Mouse (Mus musculus) adrenal gland, adult (tissue): ENCODE results near the gene Prkcz.
"Not testable (repeated sequence)": the region's sequence is repeated elsewhere in the genome, so short reads cannot be mapped to it uniquely, and the experiment has no call there.

Experiments used
- DNase-seq, 2 experiments: peaks; one replicate each; pipeline ENCODE4 v3.0.0; 2022 to 2023; ENCODE audit warnings: low spot score in 1 of 2; ENCODE audit not compliant: inconsistent age in 2 of 2

The Prkcz gene

DNA sequence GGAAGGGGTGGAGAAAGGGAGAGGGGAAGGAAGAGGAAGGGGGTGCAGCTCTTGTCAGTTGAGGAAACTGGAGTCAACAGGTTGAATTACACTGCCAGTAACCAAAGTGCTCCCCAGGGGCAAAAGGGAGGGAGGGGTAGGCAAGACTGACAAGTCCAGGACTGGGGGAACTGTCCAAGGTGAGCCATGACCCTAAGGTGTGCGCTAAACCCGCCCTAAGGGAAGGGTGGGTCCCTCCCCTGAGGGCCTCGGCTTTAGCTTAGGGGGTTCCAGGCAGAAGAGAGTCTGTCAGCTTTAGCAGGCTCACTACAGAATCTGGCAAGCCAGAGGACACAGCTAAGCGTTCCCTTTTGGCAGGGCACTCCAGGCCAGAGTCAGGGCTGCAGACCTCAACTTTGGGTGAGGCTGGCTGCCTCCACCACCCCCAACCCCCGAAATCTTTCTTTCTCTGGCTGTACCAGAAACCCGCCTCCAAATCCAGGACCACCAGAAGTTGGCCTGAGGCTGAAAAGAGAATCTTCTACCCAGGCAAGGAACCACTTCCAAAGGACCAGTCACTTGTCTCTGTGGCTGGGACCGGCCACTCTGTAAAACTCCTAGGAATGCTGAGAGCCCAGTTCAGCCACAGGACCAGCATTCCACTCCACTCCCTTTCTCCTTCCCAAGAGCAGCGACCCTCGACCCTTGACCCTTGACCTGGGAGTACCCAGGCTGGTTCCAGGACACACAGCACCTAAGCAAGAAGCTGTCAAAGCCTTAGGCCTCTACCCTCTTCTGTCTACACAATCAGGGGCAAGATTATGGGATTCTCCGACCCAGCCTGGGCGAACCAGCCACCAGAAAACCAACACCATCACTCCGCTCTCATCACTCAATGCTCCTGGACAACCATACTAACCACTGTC is 1.3 kb downstream of the Prkcz start:
- no peak for DNase-seq

DNA sequence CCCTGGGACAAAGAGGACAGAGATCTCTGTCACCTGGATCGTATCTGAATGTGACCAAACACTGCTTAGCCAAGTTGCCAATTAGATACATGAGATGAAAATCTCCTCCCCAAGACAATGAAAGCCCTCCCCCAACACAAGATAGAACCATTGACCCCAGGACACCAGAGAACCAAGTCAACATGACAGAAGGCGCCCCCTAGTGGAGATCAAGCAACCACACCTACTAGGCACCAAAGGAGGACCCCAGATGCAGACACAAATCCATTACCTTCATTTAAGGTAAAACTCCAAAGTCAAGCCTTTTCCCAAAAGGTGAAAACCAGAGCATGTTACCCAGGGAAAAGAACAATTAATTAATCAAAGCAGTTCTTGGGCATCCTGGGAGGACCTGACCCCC is 3.6 kb downstream of the Prkcz start:
- DNase-seq, result no peak

DNA sequence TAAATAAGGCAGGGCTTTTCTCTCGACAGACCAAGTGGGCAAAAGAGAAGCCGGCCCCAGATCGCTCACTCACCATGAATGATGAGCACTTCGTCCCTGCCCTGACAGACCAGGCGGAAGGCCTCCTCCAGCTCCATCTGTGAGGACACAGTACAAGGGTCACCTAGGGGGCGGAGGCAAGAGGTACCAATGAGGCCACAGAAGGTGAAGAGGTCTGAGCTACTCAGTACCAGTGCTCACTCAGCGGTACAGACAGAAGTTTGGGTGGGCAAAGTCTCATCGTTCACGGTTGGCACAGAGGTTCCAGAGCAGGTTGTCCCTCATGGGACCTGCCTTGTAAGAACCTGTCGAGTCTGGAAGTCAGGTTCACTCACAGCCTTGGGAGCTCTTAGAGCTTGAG is 4.8 kb downstream of the Prkcz start:
- no peak for DNase-seq

DNA sequence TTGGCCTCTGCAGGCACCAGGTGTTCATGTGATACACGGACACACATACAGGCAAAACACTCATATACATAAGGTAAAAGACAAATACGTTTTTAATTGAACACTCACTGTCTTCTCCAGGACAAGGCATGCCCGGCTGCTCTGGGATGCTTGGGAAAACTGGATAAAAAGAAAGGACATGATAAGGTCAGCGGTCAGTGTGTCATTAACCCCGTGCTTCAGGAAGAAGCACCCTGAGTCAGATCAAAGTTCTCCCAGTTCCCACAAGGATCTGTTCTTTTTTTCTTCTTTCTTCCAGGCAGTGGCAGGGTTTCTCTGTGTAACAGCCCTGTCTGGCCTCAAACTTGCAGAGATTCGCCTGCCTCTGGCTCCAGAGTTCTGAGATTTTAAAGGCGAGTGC is 6.6 kb downstream of the Prkcz start:
- DNase-seq, result no peak

GRCm38 (mm10) chr4:155354035-155354434 is 7.1 kb downstream of the Prkcz start:
- no peak for DNase-seq

- DNase-seq, result no peak
These were observed 8.6 kb downstream of the Prkcz start for GRCm38 (mm10) chr4:155352581-155352980.

- no peak for DNase-seq
These were observed 14.8 kb downstream of the Prkcz start for GRCm38 (mm10) chr4:155346350-155346749.

DNA sequence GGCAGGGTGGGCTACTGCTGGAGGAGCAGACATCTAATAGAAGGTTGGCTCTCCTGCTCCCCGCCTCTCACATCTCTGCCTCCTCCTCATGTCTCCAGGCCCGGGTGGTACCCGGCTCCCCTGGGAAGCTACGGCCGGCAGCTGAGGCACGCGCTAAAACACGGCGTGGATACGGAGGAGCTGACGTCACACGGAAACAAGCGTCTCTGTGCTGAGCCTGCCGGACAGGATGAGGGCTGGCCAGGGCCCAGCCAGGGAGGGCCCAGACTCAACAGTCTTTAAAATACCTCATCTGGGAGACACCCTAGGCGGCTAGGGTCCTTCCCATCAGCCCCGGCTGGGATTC is 15.6 kb downstream of the Prkcz start:
- DNase-seq, result peak; percentile 53 to 79

GRCm38 (mm10) chr4:155344716-155345607 is 16.2 kb downstream of the Prkcz start:
- DNase-seq, result peak in 1 of 2 experiments; percentile 42

- no peak for DNase-seq
These were observed 16.9 kb downstream of the Prkcz start for GRCm38 (mm10) chr4:155344299-155344600.

DNA sequence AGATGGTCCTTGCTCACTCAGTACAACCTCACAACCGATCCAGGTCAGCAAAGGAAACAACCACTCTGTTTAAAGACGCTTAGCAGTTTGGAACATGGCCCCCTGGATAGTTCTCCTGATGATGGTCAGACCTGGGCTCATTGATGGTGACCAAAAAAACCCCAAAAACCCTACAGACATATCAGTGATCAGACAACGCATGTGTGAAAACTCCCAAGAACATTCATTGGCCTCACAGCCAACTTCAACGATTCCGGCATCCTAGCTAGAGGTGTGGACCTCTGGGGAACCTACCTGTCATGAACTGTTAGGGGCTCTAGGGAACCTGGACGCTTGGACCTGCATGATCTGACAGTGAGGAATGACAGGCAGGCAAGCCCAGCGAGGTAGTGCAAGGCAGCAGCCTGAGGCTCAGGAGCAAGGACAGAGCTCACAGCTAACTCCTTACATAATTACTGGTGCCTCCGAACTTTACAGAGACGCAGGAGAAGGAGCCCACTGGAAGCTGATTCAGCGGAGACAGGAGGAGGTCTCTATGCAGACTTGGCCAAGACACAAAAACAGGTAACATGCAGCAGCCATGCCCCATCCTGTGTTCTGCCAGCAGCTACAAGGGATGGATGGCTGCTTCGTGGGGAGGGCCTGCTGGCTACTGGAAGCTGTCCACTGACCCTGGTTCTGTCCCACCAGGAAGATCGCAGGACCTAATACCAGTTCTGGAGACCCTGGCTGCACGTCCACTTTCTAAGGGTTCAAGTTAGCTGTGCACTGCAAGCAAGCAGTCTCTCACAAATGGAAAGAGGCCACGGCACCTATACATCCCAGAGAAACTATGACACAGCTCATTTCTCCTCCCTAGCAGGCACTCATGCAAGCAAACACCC is 17.5 kb downstream of the Prkcz start:
- DNase-seq, result no peak

- no peak for DNase-seq
These were observed 24.7 kb downstream of the Prkcz start for GRCm38 (mm10) chr4:155336284-155337050.

DNA sequence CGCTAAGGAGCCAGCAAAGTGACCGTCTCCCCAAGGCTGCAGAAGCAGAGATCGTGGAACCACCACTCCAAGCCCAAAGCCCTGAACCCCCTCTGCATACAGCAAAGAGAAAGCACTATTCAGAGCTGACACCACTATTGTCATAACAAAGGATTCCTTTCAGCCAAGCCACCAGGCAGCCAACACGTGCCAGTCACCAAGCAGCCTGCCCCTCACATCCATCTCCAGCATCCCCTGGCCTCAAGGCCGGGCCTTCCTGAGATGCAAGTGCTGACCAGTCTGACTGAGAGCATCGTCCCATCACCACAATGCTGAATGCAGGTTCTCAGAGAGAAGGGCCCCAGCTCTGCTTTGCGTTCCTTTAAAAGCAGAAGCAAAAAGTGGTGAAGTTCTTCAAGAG is 28.9 kb downstream of the Prkcz start:
- no peak for DNase-seq

DNA sequence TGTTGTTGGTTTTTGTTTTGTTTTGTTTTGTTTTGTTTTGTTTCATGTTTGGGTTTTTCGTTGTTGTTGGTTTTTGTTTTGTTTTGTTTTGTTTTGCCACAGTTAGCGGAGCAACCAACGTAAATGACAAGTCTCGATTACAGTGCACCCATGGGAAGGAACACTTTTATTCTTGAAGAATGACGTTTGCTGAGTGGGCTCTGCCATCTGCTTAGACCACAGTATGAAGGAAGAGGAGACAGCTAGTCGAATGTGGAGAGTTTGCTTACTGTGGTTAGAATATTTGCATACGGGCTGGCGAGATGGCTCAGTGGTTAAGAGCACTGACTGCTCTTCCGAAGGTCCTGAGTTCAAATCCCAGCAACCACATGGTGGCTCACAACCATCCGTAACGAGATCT is 32.8 kb downstream of the Prkcz start:
- not testable (repeated sequence) for DNase-seq

DNA sequence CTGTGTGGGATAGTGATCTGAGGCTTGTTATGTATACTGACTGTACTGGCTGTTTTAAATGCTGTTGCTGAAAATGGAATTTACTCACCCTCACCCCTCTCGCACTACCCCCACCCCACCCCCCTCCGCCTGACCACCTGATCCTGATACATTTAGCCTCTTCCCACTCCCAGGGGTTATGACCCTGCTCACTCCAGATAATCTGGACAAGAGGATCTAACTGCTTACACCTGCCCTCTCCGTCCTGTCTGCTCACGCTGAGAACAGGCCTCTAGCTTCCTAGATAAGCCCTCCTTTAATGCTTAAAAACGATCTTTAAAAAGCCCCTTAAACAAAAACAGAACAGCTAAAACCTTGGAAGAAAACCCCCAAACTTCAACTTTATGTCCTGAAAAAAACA is 35.4 kb downstream of the Prkcz start:
- no peak for DNase-seq

GRCm38 (mm10) chr4:155324511-155324910 is 36.6 kb downstream of the Prkcz start:
- DNase-seq, result no peak

DNA sequence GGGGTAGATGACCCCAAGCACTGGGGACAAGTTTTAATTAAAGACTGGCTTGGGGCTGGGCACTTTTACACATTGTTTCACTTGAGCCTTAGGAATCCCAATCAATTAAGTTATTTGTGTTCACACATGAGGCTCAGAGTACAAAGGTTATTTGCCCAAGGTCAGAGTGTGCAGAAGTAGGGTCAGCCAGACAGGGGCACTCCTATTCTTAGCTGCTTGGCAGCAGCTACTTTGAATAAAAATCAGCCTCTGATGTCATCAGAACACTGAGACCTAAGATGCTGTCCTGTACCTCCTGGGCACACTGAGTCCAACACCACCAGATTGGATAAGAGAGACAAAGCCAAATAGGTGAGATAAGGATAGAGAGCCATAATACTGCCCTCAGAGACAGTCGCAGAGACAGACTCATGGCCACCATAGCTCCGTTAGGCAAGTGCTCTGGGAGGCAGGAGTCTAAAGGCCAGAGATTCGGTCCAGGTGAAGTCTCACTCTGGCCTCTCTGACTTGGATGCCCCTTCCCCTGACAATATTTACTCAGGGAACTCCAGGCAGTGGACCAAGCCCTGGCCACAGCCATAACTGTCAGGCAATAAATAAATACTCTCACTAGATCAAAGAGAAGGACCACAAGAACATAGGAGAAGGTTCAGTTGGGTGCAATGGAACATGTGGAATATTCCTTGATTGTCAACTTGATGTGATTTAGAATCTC is 37.9 kb downstream of the Prkcz start:
- no peak for DNase-seq

DNA sequence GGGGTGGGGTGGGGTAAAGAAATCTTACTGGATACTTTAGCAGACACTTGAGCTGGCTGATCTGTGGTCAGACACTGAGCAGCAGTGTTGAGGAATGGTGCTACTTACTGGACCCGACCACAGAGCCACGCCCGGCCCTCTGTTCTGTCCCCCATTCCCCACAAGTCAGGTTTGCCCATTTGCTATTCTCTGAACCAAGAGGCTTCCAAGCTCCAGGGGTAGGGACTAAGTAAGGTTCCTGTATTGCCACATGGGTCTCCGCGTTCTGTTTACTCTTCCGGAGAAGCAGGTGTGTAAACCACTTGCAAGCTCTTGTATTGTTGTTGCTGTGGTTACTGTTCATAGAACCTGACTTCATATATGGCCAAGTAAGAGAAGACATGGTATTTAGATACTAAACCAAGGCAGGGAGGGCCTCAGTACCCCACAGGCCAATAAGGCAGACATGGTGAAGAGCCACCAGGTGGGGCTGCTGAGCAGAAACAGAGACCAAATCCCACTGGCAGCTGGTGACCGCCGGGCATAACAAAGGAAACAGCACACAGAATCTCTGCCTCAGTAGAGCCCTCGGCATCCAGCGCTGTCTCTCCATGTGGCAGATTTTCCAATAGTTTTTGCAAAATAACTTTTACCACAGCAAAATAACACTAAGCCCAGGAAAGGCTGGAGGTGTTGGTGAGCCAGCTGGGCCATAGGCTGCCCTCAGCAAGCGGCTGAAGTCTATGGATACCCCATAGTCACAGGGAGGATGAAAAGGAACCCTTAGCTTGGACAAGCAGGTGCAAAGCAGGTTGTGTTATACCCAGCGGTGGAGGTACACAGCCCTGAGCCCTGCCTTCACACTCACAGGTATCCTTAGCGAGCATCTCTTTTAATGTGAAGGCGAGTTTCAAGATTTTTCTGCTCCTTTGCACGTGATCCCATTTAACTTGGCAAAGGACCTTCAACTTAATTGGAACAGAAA is 40.6 kb downstream of the Prkcz start:
- DNase-seq, result peak; percentile 31 to 69

GRCm38 (mm10) chr4:155318266-155318665 is 42.9 kb downstream of the Prkcz start:
- peak in 1 of 2 experiments; percentile 54 for DNase-seq
